Mouse (Mus musculus): ENCODE measurements around the gene Flii. TPM values are rescaled to one million over a fixed set of nuclear protein-coding genes. Genes with fewer than 3 reads are reported as not detected.
A peak's percentile ranks its signal among the peaks of the same experiment; 100 is the strongest.

The Flii gene
- polyA plus RNA-seq, 1 experiment from 2014 or later: 23.4 TPM

GRCm38 (mm10) chr11:60705255-60705654 lies 21.8 kb downstream of the Flii start:
- DNase-seq: peak; percentile 12
- WGBS (ENCODE audit: insufficient replicate concordance): 80% methylated on average over 3 of the region's 3 CpGs
- Histone ChIP-seq H3K9ac (replicated peaks) (no peak overlapping the region), H3K9me3 (ENCODE audit: low read length) (no peaks in the 10 kb centered on the region), H3K4me3 (ENCODE audit: low read depth, low read length) (no peak overlapping the region), H3K4me2 (ENCODE audit: low read depth, low read length) (no peak overlapping the region), H3K27ac (ENCODE audit: low read depth) (no peak overlapping the region), H3K36me3 (replicated peaks; ENCODE audit: insufficient read depth, low read length) (peaks cover 39% of the 10 kb centered on the region), H3K4me1 (ENCODE audit: insufficient read depth) (peaks cover 10% of the 10 kb centered on the region), H3K27me3 (ENCODE audit: insufficient read depth, low read length) (no peaks in the 10 kb centered on the region)
- no peak for ATAC-seq
- TF ChIP-seq CTCF (IDR thresholded peaks at IDR 0.05; ENCODE audit: low read depth) (no peak), EP300 (IDR thresholded peaks at IDR 0.05; ENCODE audit: low read depth) (no peak)

DNA sequence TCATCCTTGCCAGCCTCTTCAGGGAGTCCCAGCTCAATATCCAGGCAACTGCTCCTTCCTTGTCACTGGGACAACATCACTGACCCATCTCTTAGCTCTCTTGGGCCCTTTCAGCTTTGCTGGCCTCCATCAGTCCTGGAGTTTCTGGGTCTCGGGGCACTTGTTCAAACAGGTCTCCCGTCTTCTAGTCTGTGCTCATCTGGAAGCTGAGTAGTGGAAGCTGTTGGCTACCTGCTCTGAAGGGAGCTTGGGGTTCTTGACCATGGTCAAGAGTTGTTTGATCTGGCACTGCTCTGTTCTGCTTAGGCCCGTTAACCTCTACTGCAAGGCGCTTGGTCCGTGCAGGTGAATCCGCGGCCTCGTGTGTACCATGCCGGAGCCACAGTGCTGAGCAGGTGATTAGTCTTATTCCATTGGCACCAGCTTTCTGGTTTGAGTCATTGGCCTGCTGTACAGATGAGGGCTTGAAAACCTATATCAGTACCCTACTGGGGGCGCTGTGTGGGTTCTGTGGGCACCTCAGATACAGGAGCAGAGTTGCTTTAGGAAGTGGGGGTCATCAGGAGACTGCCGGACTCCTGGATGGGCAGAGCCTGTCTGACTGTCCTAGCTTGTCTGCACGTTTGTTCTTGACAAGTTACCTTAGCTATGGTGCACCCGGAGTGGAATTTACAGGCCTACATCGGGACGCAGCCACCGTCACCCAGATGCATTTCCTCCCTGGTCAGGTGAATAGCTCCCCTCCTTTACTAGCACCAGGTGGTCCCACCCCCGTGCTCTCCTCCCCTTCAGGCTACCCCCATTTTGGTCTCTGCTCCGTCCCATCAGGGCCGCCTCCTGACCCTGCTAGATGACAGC lies 22.8 kb downstream of the Flii start:
- TF ChIP-seq CTCF (IDR thresholded peaks at IDR 0.05; ENCODE audit: low read depth): no peak
- no peak for TF ChIP-seq EP300 (IDR thresholded peaks at IDR 0.05; ENCODE audit: low read depth)
- H3K9me3 ChIP-seq (ENCODE audit: low read length): no peaks in the 10 kb centered on the region
- H3K27me3 ChIP-seq (ENCODE audit: insufficient read depth, low read length): no peaks in the 10 kb centered on the region
- H3K4me1 ChIP-seq (ENCODE audit: insufficient read depth): peaks cover 13% of the 10 kb centered on the region
- ATAC-seq (no peak), DNase-seq (peak; percentile 12)
- no peak overlapping the region for H3K4me2 ChIP-seq (ENCODE audit: low read depth, low read length)
- 90% methylated on average over 19 of the region's 19 CpGs for WGBS (ENCODE audit: insufficient replicate concordance)
- peaks cover 29% of the 10 kb centered on the region for H3K36me3 ChIP-seq (replicated peaks; ENCODE audit: insufficient read depth, low read length)
- H3K27ac ChIP-seq (ENCODE audit: low read depth): no peak overlapping the region
- no peak overlapping the region for H3K4me3 ChIP-seq (ENCODE audit: low read depth, low read length)
- no peak overlapping the region for H3K9ac ChIP-seq (replicated peaks)

- peak; percentile 77 for TF ChIP-seq CTCF (IDR thresholded peaks at IDR 0.05; ENCODE audit: low read depth)
- TF ChIP-seq EP300 (IDR thresholded peaks at IDR 0.05; ENCODE audit: low read depth): no peak
- ATAC-seq (no peak), DNase-seq (peak; percentile 80)
- Histone ChIP-seq H3K9ac (replicated peaks) (no peak overlapping the region), H3K27me3 (ENCODE audit: insufficient read depth, low read length) (no peaks in the 10 kb centered on the region), H3K4me2 (ENCODE audit: low read depth, low read length) (no peak overlapping the region), H3K27ac (ENCODE audit: low read depth) (no peak overlapping the region), H3K4me1 (ENCODE audit: insufficient read depth) (peaks cover 22% of the 10 kb centered on the region), H3K4me3 (ENCODE audit: low read depth, low read length) (no peak overlapping the region), H3K36me3 (replicated peaks; ENCODE audit: insufficient read depth, low read length) (peaks cover 19% of the 10 kb centered on the region), H3K9me3 (ENCODE audit: low read length) (no peaks in the 10 kb centered on the region)
- 36% methylated on average over 4 of the region's 4 CpGs for WGBS (ENCODE audit: insufficient replicate concordance)
These were observed 23.9 kb downstream of the Flii start for GRCm38 (mm10) chr11:60703131-60703530.

- TF ChIP-seq EP300 (IDR thresholded peaks at IDR 0.05; ENCODE audit: low read depth) (no peak), CTCF (IDR thresholded peaks at IDR 0.05; ENCODE audit: low read depth) (no peak)
- Histone ChIP-seq H3K27ac (ENCODE audit: low read depth) (no peak overlapping the region), H3K4me2 (ENCODE audit: low read depth, low read length) (no peak overlapping the region), H3K27me3 (ENCODE audit: insufficient read depth, low read length) (no peaks in the 10 kb centered on the region), H3K9me3 (ENCODE audit: low read length) (no peaks in the 10 kb centered on the region), H3K36me3 (replicated peaks; ENCODE audit: insufficient read depth, low read length) (peaks cover 8% of the 10 kb centered on the region), H3K4me1 (ENCODE audit: insufficient read depth) (peaks cover 22% of the 10 kb centered on the region), H3K9ac (replicated peaks) (no peak overlapping the region), H3K4me3 (ENCODE audit: low read depth, low read length) (no peak overlapping the region)
- DNase-seq: peak; percentile 13
- no peak for ATAC-seq
- WGBS (ENCODE audit: insufficient replicate concordance): 68% methylated on average over 2 of the region's 4 CpGs
These were observed 25.5 kb downstream of the Flii start for GRCm38 (mm10) chr11:60701611-60702010.

DNA sequence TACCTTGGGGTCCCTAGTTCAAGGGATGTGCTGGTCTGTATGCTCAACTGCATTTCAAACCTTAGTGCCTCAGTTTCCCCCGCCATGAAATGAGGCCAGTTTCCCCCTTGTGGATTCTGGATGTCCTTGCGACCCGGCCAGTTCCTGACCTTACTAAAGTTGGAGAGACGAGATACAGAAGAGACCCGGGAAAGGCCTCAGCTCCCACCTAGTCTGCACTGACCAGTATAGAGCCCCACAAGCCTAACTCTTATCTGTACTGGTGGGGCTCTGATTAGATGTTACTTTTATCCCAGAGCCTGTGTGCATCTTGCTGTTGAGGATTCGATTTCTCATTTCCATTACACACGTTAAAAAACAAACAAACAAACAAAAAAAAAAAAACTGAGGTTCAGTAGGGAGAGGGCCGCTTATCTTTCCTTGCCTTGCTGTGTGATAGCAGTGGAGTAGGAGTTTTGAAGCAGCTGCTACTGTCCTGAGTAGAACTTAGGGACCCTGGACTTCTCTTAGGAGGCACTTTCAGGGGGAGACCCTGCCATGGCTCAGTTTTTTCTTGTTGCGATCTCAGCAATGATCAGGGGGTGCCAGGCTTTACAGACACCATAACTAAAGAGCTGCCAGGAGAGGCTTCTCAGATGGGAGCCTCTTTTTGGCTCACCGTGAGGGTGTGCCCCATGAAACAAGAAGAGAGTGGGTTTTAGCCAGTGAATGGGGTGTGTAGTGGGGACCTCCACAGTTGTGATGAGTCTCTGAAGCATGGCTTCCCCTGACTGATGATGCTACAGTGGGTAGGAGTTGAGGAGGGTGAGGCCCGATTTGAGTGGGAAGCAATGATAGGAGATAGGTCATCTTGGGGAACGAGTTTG lies 26.5 kb downstream of the Flii start:
- Histone ChIP-seq H3K4me2 (ENCODE audit: low read depth, low read length) (peak overlapping the region; percentile 76), H3K9ac (replicated peaks) (peak overlapping the region; percentile 84), H3K27me3 (ENCODE audit: insufficient read depth, low read length) (no peaks in the 10 kb centered on the region), H3K27ac (ENCODE audit: low read depth) (peak overlapping the region; percentile 67), H3K9me3 (ENCODE audit: low read length) (no peaks in the 10 kb centered on the region), H3K4me1 (ENCODE audit: insufficient read depth) (peaks cover 22% of the 10 kb centered on the region), H3K36me3 (replicated peaks; ENCODE audit: insufficient read depth, low read length) (no peaks in the 10 kb centered on the region), H3K4me3 (ENCODE audit: low read depth, low read length) (peak overlapping the region; percentile 86)
- ATAC-seq (no peak), DNase-seq (peak; percentile 13)
- WGBS (ENCODE audit: insufficient replicate concordance): 28% methylated on average over 12 of the region's 12 CpGs
- TF ChIP-seq EP300 (IDR thresholded peaks at IDR 0.05; ENCODE audit: low read depth): no peak
- TF ChIP-seq CTCF (IDR thresholded peaks at IDR 0.05; ENCODE audit: low read depth): no peak

DNA sequence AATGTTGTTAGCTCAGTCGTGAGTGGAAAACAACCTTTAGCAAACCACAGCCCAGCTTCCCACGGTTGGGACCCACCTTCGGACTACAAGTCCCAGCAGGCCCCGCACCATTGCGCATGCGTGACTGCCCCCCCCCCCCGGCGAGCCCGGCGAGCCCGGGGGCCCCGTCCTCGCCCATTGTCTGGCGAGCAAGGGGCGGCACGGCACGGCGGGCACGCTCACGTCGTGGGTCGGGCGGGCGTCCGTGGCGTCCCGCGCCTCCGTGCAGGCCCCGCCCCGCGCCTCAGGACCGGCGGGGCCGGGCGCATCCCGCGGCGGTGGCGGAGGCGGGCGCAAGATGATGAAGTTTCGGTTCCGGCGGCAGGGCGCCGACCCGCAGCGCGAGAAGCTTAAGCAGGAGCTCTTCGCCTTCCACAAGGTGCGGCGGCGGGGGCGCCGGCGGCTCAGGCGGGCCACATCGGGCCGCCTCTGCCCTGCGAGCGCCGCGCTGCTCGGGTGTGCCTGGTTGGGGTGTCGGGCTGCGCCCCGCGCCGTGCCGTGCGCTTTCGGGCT lies 27.5 kb downstream of the Flii start, which contains the start of gene Llgl1:
TSS of gene Llgl1 (plus strand) at position 200 of the 552 bp plus-strand sequence.
- under 1% methylated on average over 46 of the region's 73 CpGs for WGBS (ENCODE audit: insufficient replicate concordance)
- Histone ChIP-seq H3K4me2 (ENCODE audit: low read depth, low read length) (peak within 1 kb of the TSS; percentile 76), H3K36me3 (replicated peaks; ENCODE audit: insufficient read depth, low read length) (no peaks in the 10 kb centered on the region), H3K27ac (ENCODE audit: low read depth) (peak within 1 kb of the TSS; percentile 67), H3K4me1 (ENCODE audit: insufficient read depth) (peaks cover 22% of the 10 kb centered on the region), H3K4me3 (ENCODE audit: low read depth, low read length) (peak within 1 kb of the TSS; percentile 86), H3K27me3 (ENCODE audit: insufficient read depth, low read length) (no peaks in the 10 kb centered on the region), H3K9me3 (ENCODE audit: low read length) (no peaks in the 10 kb centered on the region), H3K9ac (replicated peaks) (peak within 1 kb of the TSS; percentile 84)
- TF ChIP-seq CTCF (IDR thresholded peaks at IDR 0.05; ENCODE audit: low read depth): no peak
- TF ChIP-seq EP300 (IDR thresholded peaks at IDR 0.05; ENCODE audit: low read depth): no peak
- ATAC-seq (peak; percentile 94), DNase-seq (peak; percentile 96)

Measured in liver, postnatal 0 days (tissue).